Mouse (Mus musculus): Measurements from ENCODE around the gene H6pd. TPM values are rescaled to one million over a fixed set of nuclear protein-coding genes. Genes with fewer than 3 reads are reported as not detected.

H6pd gene
- polyA plus RNA-seq, 1 experiment from 2014 or later, result 5.8 TPM

- Histone ChIP-seq H3K27me3 (ENCODE audit: insufficient read depth, poor library complexity, severe bottlenecking) (peaks cover 29% of the 10 kb centered on the region), H3K27ac (no peak overlapping the region), H3K36me3 (no peaks in the 10 kb centered on the region), H3K4me3 (no peak overlapping the region), H3K4me1 (peaks cover 6% of the 10 kb centered on the region; the same call in 1 of the 2 replicates), H3K9me3 (no peaks in the 10 kb centered on the region)
- 79% methylated on average over 9 of the region's 9 CpGs for WGBS
- no peak for DNase-seq (ENCODE audit: low spot score)
Measured at GRCm38 (mm10) chr4:150040003-150040581, 31.3 kb upstream of the H6pd start.

- no peak overlapping the region for H3K27ac ChIP-seq
- H3K36me3 ChIP-seq, result no peaks in the 10 kb centered on the region
- H3K4me1 ChIP-seq, result peaks cover 10% of the 10 kb centered on the region
- WGBS, result 81% methylated on average over 7 of the region's 7 CpGs
- no peak for DNase-seq (ENCODE audit: low spot score)
- H3K4me3 ChIP-seq, result no peak overlapping the region
- no peaks in the 10 kb centered on the region for H3K9me3 ChIP-seq
- H3K27me3 ChIP-seq (ENCODE audit: insufficient read depth, poor library complexity, severe bottlenecking), result peaks cover 39% of the 10 kb centered on the region
Measured at GRCm38 (mm10) chr4:150038533-150038932, 29.7 kb upstream of the H6pd start.

- no peaks in the 10 kb centered on the region for H3K9me3 ChIP-seq
- WGBS, result 62% methylated on average over 6 of the region's 6 CpGs
- no peak for DNase-seq (ENCODE audit: low spot score)
- H3K4me1 ChIP-seq, result peaks cover 21% of the 10 kb centered on the region
- H3K27ac ChIP-seq, result no peak overlapping the region
- peaks cover 57% of the 10 kb centered on the region for H3K27me3 ChIP-seq (ENCODE audit: insufficient read depth, poor library complexity, severe bottlenecking)
- H3K4me3 ChIP-seq, result no peak overlapping the region
- H3K36me3 ChIP-seq, result no peaks in the 10 kb centered on the region
Measured at GRCm38 (mm10) chr4:150036094-150036493, 27.3 kb upstream of the H6pd start.

- Histone ChIP-seq H3K9me3 (no peaks in the 10 kb centered on the region), H3K27ac (no peak overlapping the region), H3K4me1 (peaks cover 29% of the 10 kb centered on the region), H3K4me3 (no peak overlapping the region), H3K27me3 (ENCODE audit: insufficient read depth, poor library complexity, severe bottlenecking) (peaks cover 64% of the 10 kb centered on the region), H3K36me3 (no peaks in the 10 kb centered on the region)
- DNase-seq (ENCODE audit: low spot score), result peak; percentile 89
- WGBS, result 13% methylated on average over 10 of the region's 10 CpGs
Measured at GRCm38 (mm10) chr4:150035280-150035679, 26.5 kb upstream of the H6pd start.

- 2% methylated on average over 31 of the region's 31 CpGs for WGBS
- Histone ChIP-seq H3K4me1 (peaks cover 34% of the 10 kb centered on the region), H3K9me3 (no peaks in the 10 kb centered on the region), H3K27me3 (ENCODE audit: insufficient read depth, poor library complexity, severe bottlenecking) (peaks cover 76% of the 10 kb centered on the region), H3K27ac (peak overlapping the region; percentile 13; the same call in 1 of the 2 replicates), H3K36me3 (no peaks in the 10 kb centered on the region), H3K4me3 (peak overlapping the region; percentile 48)
- no peak for DNase-seq (ENCODE audit: low spot score)
Measured at GRCm38 (mm10) chr4:150033261-150033671, 24.4 kb upstream of the H6pd start.

- peak overlapping the region; percentile 59 for H3K4me3 ChIP-seq
- no peak overlapping the region for H3K27ac ChIP-seq
- WGBS, result 31% methylated on average over 14 of the region's 14 CpGs
- DNase-seq (ENCODE audit: low spot score), result no peak
- peaks cover 34% of the 10 kb centered on the region for H3K4me1 ChIP-seq
- H3K27me3 ChIP-seq (ENCODE audit: insufficient read depth, poor library complexity, severe bottlenecking), result peaks cover 85% of the 10 kb centered on the region
- H3K36me3 ChIP-seq, result no peaks in the 10 kb centered on the region
- no peaks in the 10 kb centered on the region for H3K9me3 ChIP-seq
Measured at GRCm38 (mm10) chr4:150031234-150031890, 22.5 kb upstream of the H6pd start.

- Histone ChIP-seq H3K36me3 (no peaks in the 10 kb centered on the region), H3K4me3 (peak overlapping the region; percentile 59), H3K27me3 (ENCODE audit: insufficient read depth, poor library complexity, severe bottlenecking) (peaks cover 92% of the 10 kb centered on the region), H3K27ac (peak overlapping the region; percentile 19; the same call in 1 of the 2 replicates), H3K4me1 (peaks cover 34% of the 10 kb centered on the region), H3K9me3 (no peaks in the 10 kb centered on the region)
- under 1% methylated on average over 28 of the region's 28 CpGs for WGBS
- DNase-seq (ENCODE audit: low spot score), result peak; percentile 78
Measured at GRCm38 (mm10) chr4:150030449-150031233, 21.8 kb upstream of the H6pd start.

GRCm38 (mm10) chr4:150029885-150030284, 21.1 kb upstream of the H6pd start:
- DNase-seq (ENCODE audit: low spot score), result no peak
- Histone ChIP-seq H3K4me3 (peak overlapping the region; percentile 59), H3K27ac (no peak overlapping the region), H3K36me3 (no peaks in the 10 kb centered on the region), H3K9me3 (no peaks in the 10 kb centered on the region), H3K4me1 (peaks cover 37% of the 10 kb centered on the region), H3K27me3 (ENCODE audit: insufficient read depth, poor library complexity, severe bottlenecking) (peaks cover 92% of the 10 kb centered on the region)
- 4% methylated on average over 11 of the region's 11 CpGs for WGBS

- H3K9me3 ChIP-seq, result no peaks in the 10 kb centered on the region
- WGBS, result 55% methylated on average over 7 of the region's 7 CpGs
- DNase-seq (ENCODE audit: low spot score), result no peak
- peaks cover 33% of the 10 kb centered on the region for H3K27me3 ChIP-seq (ENCODE audit: insufficient read depth, poor library complexity, severe bottlenecking)
- no peak overlapping the region for H3K27ac ChIP-seq
- H3K4me3 ChIP-seq, result no peak overlapping the region
- H3K4me1 ChIP-seq, result peaks cover 13% of the 10 kb centered on the region
- no peaks in the 10 kb centered on the region for H3K36me3 ChIP-seq
Measured at GRCm38 (mm10) chr4:150023518-150023917, 14.7 kb upstream of the H6pd start.

GRCm38 (mm10) chr4:150019741-150020380, 11.0 kb upstream of the H6pd start:
- DNase-seq (ENCODE audit: low spot score), result no peak
- Histone ChIP-seq H3K27me3 (ENCODE audit: insufficient read depth, poor library complexity, severe bottlenecking) (peaks cover 6% of the 10 kb centered on the region), H3K4me3 (no peak overlapping the region), H3K36me3 (no peaks in the 10 kb centered on the region), H3K4me1 (peaks cover 19% of the 10 kb centered on the region), H3K9me3 (no peaks in the 10 kb centered on the region), H3K27ac (no peak overlapping the region)
- 86% methylated on average over 15 of the region's 15 CpGs for WGBS

- no peak for DNase-seq (ENCODE audit: low spot score)
- Histone ChIP-seq H3K27me3 (ENCODE audit: insufficient read depth, poor library complexity, severe bottlenecking) (peaks cover 11% of the 10 kb centered on the region), H3K4me1 (peaks cover 24% of the 10 kb centered on the region), H3K9me3 (no peaks in the 10 kb centered on the region), H3K36me3 (no peaks in the 10 kb centered on the region), H3K4me3 (no peak overlapping the region), H3K27ac (0 out of 2 replicates have a peak overlapping the region, but pooled peaks have one; percentile 0)
- 61% methylated on average over 7 of the region's 7 CpGs for WGBS
Measured at GRCm38 (mm10) chr4:150015436-150015835, 6.6 kb upstream of the H6pd start.

- H3K4me1 ChIP-seq, result peaks cover 28% of the 10 kb centered on the region
Measured at GRCm38 (mm10) chr4:150014378-150015091, 5.7 kb upstream of the H6pd start.

More at GRCm38 (mm10) chr4:150014378-150015091, 5.7 kb upstream of the H6pd start:
- no peaks in the 10 kb centered on the region for H3K9me3 ChIP-seq
- H3K4me3 ChIP-seq, result no peak overlapping the region
- 82% methylated on average over 4 of the region's 4 CpGs for WGBS
- no peak overlapping the region for H3K27ac ChIP-seq
- DNase-seq (ENCODE audit: low spot score), result no peak
- H3K27me3 ChIP-seq (ENCODE audit: insufficient read depth, poor library complexity, severe bottlenecking), result peaks cover 14% of the 10 kb centered on the region
- H3K36me3 ChIP-seq, result no peaks in the 10 kb centered on the region

Measured in heart, embryonic 10.5 days (tissue).